Mouse (Mus musculus) megakaryocyte, embryonic 14.5 days (primary cell): ENCODE measurements around the gene Snx18.

Experiments
- FLI1 ChIP-seq: IDR thresholded peaks from 2 replicates; pipeline ENCODE4 v1.6.1; 2012; ENCODE audit warnings: low read length, inconsistent platforms, mixed read lengths
- GATA1 ChIP-seq: IDR thresholded peaks from 3 replicates; pipeline ENCODE4 v1.6.1; 2012; ENCODE audit warnings: mixed read lengths, low read length, inconsistent platforms, borderline replicate concordance

GRCm38 (mm10) chr13:113542374-113542773, 76.0 kb downstream of the Snx18 start:
- TF ChIP-seq GATA1 (no peak), FLI1 (no peak)
